Mouse (Mus musculus) myocyte (in vitro differentiated cells): Measurements from ENCODE around the gene Ghrl.
A peak's percentile ranks its signal among the peaks of the same experiment; 100 is the strongest.

Source experiments
- CEBPB ChIP-seq: IDR thresholded peaks from 2 replicates; pipeline ENCODE4 v1.6.1; 2011; ENCODE audit warnings: mild to moderate bottlenecking, moderate library complexity; ENCODE audit not compliant: poor library complexity, insufficient read depth, severe bottlenecking
- E2F4 ChIP-seq: IDR thresholded peaks from one replicate; pipeline ENCODE4 v1.6.1; 2011; ENCODE audit warnings: mild to moderate bottlenecking, control low read depth, moderate library complexity; ENCODE audit not compliant: insufficient read depth
- MAX ChIP-seq: IDR thresholded peaks from one replicate; pipeline ENCODE4 v1.6.1; 2011; ENCODE audit warnings: low read depth, mild to moderate bottlenecking, control low read depth
- MYOD1 ChIP-seq, 3 experiments: IDR thresholded peaks; one replicate each; pipeline ENCODE4 v1.6.1; 2011; ENCODE audit warnings: control low read depth in 2 of 3, low read depth in 2 of 3, mild to moderate bottlenecking in 2 of 3, moderate library complexity in 1 of 3; ENCODE audit not compliant: insufficient read length in 2 of 3, control insufficient read depth in 1 of 3
- MYOG ChIP-seq, 3 experiments: IDR thresholded peaks; one replicate each; pipeline ENCODE4 v1.6.1; 2011; ENCODE audit warnings: control low read depth in 2 of 3, low read depth in 2 of 3, mild to moderate bottlenecking in 2 of 3; ENCODE audit not compliant: insufficient read length in 2 of 3, control insufficient read depth in 1 of 3, insufficient read depth in 1 of 3
- POLR2A ChIP-seq: IDR thresholded peaks from one replicate; pipeline ENCODE4 v1.6.1; 2011; ENCODE audit warnings: low read depth, mild to moderate bottlenecking, control low read depth, moderate library complexity; ENCODE audit not compliant: insufficient read length
- POLR2AphosphoS2 ChIP-seq: IDR thresholded peaks from one replicate; pipeline ENCODE4 v1.6.1; 2011; ENCODE audit warnings: low read depth, control low read depth; ENCODE audit not compliant: insufficient read length
- SRF ChIP-seq: IDR thresholded peaks from one replicate; pipeline ENCODE4 v1.6.1; 2011; ENCODE audit warnings: low read depth; ENCODE audit not compliant: control insufficient read depth, insufficient read length
- TCF12 ChIP-seq: IDR thresholded peaks from one replicate; pipeline ENCODE4 v1.6.1; 2011; ENCODE audit warnings: mild to moderate bottlenecking, control low read depth; ENCODE audit not compliant: poor library complexity, insufficient read depth, severe bottlenecking
- TCF3 ChIP-seq: IDR thresholded peaks from one replicate; pipeline ENCODE4 v1.6.1; 2011; ENCODE audit warnings: low read depth, control low read depth; ENCODE audit not compliant: insufficient read length
- USF1 ChIP-seq: IDR thresholded peaks from one replicate; pipeline ENCODE4 v1.6.1; 2011; ENCODE audit warnings: low read depth, mild to moderate bottlenecking, control low read depth, moderate library complexity

DNA sequence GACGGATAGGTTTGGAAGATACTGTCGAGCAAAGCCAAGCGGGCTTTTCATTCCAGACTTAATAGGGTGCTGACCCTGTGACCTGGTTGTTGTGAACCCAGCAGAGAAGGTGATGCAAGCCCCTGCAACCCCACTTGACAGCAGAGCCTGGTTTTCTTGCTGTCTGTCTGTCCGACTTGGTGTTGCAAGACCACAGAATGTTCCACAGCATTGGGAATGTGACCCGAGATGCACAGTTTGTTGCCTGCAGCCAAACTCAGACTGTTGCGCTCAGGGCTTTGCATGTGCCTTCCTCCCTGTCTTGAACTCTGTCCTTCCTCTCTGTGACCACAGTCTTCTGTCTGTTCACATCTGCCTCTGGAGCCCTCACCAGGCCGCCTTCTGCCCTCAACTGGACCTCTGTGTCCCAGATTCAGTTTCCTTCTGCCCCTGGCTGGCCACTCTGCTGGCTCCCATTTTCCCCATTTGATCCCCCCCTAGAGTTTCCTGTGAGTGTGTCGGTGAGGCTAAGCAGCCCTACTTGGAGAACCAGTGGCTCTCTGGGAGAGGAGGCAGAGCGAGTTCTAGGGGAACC lies 39.6 kb downstream of the Ghrl start:
- TF ChIP-seq CEBPB (peak; percentile 88), MYOG (IDR thresholded peaks at IDR 0.05; ENCODE audit: control insufficient read depth in 1 of 3, insufficient read depth in 1 of 3, insufficient read length in 2 of 3, low read depth in 2 of 3) (peak in 1 of 3 experiments; percentile 11), USF1 (no peak), POLR2A (no peak), TCF12 (no peak), MAX (no peak), TCF3 (no peak), POLR2AphosphoS2 (no peak), MYOD1 (IDR thresholded peaks at IDR 0.05; ENCODE audit: control insufficient read depth in 1 of 3, insufficient read length in 2 of 3, low read depth in 2 of 3) (no peak), E2F4 (no peak), SRF (no peak)
